Mouse (Mus musculus): ENCODE measurements around the gene Gm19402. TPM values are rescaled to one million over a fixed set of nuclear protein-coding genes. Genes with fewer than 3 reads are reported as not detected.

The Gm19402 gene
- total RNA-seq, 2 experiments from 2014 or later = not detected

DNA sequence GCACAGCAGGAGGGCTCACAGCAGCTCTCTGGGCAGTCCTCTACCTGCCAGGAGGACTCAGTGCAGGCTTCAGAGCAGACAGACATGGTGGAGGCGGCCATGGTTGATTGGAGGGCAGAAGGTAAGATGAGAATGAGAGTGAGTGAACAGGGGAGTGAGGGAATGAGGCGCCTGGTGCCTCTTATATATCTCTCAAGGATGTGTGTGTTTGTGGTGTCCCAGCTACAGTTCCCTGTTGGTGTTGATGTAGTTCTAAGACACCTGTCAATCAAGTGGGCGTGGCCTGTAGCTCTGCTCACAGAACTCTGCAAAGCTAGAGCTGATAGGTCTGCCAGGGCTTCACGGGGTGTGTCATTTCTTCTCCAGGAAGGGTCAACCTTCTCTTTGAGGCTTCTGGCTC lies 6.6 kb upstream of the Gm19402 start, which contains the start of gene Gm9508:
Gene Gm9508, minus strand, starts transcription at position 101 of the 400 bp plus-strand sequence.
- no peak for DNase-seq (ENCODE audit: extremely low spot score in 1 of 2, low spot score in 2 of 2)
- no peak within 1 kb of the TSS for H3K27ac ChIP-seq
- no peak for TF ChIP-seq CTCF (IDR thresholded peaks at IDR 0.05)
- no peak within 1 kb of the TSS for H3K4me3 ChIP-seq
- intact Hi-C loops (cut with DNase I) = no loop called here

DNA sequence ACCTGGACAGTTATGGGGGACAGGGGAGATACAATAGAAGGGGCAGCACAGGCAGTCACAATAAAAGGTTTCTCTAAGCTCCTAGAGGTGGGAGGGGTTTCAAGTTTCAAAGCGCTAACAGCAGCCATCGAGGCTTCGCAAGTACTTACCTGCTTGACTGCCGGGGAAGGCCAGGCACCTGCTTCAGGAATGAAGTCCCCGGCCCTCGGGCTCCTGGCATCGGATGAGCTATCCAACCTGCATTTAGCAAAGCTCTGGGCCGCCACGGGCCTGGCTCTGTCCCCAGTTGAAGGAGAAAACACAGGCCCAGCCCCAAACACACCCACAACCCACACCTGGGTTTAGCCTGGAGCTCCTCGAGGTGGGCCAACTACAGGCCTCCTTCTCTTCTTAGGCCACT lies 3.5 kb downstream of the Gm19402 start:
- no peak overlapping the region for H3K4me3 ChIP-seq
- no peak for DNase-seq (ENCODE audit: extremely low spot score in 1 of 2, low spot score in 2 of 2)
- intact Hi-C loops (cut with DNase I) = no loop called here
- TF ChIP-seq CTCF (IDR thresholded peaks at IDR 0.05) = no peak
- no peak overlapping the region for H3K27ac ChIP-seq

DNA sequence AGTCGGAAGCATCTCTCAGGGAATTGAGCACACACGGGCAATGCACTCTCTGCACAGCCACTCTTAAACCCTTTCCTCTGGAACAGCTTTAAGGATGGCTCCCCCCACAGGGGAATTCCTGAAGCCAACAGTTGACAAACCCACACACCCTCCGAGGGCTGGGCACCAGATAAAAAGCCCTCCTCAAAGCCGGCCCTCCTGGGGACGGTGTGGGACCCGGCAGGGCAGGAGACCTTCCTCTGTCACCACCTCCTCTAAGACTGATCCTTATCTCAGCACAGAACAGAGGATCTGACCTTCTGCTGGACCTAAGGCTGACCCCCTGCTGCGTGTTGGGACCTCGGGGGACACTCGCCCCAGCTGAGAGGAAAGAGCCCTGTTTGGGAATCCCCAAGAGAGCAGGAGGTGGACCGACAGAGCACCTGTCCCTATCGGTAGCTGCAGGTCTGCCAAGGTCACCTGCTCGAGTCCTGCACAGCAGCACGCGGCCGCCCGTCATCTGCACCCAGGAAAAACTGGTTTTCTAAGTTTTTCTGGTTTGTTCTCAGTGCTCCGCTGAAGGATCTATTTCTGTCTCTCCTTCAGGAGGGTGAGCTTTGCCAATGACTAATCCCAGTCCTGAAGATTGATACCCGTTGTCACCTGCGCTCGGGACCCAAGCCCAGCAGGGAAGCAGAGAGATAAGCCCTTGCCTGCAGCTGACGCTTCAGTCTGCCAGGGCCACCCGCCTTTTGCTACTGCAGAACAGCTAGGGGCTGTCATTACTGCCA lies 4.5 kb downstream of the Gm19402 start, which contains the start of gene Tspear:
Gene Tspear, plus strand, starts transcription at position 675 of the 770 bp plus-strand sequence.
- H3K27ac ChIP-seq = no peak within 1 kb of the TSS
- intact Hi-C loops (cut with DNase I) = no loop called here
- H3K4me3 ChIP-seq = no peak within 1 kb of the TSS
- no peak for DNase-seq (ENCODE audit: extremely low spot score in 1 of 2, low spot score in 2 of 2)
- TF ChIP-seq CTCF (IDR thresholded peaks at IDR 0.05) = no peak; the same call in 1 of the 2 replicates

DNA sequence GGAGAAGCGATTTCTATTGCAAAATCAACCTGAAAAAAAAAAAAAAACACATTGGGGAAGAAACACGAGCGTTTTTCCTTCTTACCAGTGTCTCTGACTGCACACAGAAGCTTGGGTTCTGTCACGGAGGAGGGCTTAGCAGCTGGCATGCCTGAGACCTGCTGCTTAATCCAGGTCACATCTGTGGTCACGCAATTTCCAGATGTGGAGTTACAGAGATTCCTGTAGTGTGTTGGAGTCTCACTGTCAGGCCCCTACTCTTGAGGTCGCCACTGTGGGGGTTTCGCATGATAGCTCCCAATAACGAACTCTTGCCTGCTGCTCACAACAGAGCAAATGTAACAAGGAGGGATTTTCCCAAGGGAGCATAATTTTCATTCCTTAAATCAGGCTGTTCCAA lies 6.4 kb downstream of the Gm19402 start:
- intact Hi-C loops (cut with DNase I) = no loop called here
- H3K4me3 ChIP-seq = no peak overlapping the region
- no peak for DNase-seq (ENCODE audit: extremely low spot score in 1 of 2, low spot score in 2 of 2)
- no peak for TF ChIP-seq CTCF (IDR thresholded peaks at IDR 0.05)
- no peak overlapping the region for H3K27ac ChIP-seq

DNA sequence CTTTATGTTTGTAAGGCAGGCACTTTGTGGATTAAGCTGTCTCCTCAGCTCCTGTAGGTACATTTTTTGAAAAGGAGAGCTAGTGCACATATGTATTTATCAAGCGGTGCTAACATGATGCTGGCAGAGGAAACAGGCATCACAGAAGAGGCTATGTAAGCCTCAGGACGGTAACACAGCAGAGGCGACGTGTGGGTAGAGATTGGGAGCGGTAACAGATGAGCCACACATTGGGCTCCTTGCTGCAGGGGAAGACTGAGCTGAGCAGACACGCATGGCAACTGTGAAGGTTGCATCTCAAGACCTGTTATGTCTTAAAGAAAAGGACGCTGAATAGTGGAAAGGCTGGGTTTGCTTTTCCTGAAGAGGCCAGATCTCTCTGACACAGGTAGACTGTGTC lies 7.6 kb downstream of the Gm19402 start:
- intact Hi-C loops (cut with DNase I) = no loop called here
- no peak overlapping the region for H3K27ac ChIP-seq
- no peak overlapping the region for H3K4me3 ChIP-seq
- no peak for DNase-seq (ENCODE audit: extremely low spot score in 1 of 2, low spot score in 2 of 2)
- no peak for TF ChIP-seq CTCF (IDR thresholded peaks at IDR 0.05)

DNA sequence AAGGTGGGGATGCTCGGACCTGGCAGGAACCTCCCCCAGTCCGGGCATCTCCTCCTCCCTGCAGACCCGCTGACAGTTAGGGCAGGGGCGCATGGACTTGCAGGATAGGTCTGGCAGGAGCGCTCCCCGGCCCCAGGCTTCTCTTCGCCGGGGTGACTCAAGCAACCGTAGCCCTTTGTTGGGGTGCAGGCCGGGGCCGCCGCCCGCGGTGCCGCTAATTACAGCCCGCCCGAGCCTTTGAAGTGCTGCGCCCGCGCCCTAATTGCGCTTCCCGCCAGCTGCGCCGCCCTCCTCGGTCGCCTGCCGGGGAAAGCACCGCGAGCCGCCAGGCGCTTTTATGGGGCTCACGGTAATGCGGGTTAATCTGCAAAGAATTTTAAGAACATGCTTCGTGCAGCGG lies 13.0 kb downstream of the Gm19402 start:
- intact Hi-C loops (cut with DNase I) = no loop called here
- no peak for TF ChIP-seq CTCF (IDR thresholded peaks at IDR 0.05)
- no peak for DNase-seq (ENCODE audit: extremely low spot score in 1 of 2, low spot score in 2 of 2)
- Histone ChIP-seq H3K4me3 (no peak overlapping the region), H3K27ac (no peak overlapping the region)

DNA sequence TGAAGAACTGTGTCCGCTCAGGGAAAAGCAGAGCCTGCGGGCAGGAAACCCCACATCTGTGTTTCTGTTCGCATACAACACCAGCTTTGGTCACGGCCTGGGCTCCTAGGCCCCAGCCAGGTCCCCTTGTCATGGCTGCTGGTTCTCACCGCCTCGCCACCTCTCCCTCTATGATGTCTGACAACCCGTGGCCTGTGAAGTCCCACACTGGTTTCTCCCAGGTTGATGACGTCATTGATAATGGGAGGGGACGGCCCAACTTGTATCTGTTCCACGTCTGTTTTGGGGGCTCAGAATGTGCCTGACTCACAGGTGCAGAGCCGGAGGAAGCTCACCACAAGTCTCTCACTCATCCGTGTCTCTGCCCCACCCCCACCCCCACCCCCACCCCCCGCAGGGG lies 16.8 kb downstream of the Gm19402 start:
- intact Hi-C loops (cut with DNase I) = no loop called here
- Histone ChIP-seq H3K4me3 (no peak overlapping the region), H3K27ac (no peak overlapping the region)
- no peak for DNase-seq (ENCODE audit: extremely low spot score in 1 of 2, low spot score in 2 of 2)
- no peak for TF ChIP-seq CTCF (IDR thresholded peaks at IDR 0.05)

DNA sequence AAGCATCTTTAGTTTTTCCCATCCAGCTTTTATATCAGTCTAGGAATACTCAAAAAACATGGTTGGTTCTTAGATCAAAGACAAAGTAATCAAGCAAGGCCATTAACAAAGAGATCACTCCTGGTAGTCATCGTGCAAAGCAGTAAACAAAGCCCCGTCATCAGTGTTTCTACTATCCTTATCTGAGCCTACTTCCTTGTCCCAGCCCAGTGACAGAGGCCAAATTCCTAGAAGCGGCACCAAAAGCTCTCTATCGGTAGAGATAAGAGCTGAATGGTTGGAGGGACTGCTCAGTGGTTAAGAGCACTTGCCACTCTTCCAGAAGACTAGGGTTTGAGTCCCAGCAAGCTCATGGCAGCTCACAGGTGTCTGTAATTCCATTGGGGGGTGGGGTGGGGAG lies 19.0 kb downstream of the Gm19402 start:
- intact Hi-C loops (cut with DNase I) = no loop called here
- Histone ChIP-seq H3K27ac (no peak overlapping the region), H3K4me3 (no peak overlapping the region)
- TF ChIP-seq CTCF (IDR thresholded peaks at IDR 0.05) = no peak
- DNase-seq (ENCODE audit: extremely low spot score in 1 of 2, low spot score in 2 of 2) = no peak

DNA sequence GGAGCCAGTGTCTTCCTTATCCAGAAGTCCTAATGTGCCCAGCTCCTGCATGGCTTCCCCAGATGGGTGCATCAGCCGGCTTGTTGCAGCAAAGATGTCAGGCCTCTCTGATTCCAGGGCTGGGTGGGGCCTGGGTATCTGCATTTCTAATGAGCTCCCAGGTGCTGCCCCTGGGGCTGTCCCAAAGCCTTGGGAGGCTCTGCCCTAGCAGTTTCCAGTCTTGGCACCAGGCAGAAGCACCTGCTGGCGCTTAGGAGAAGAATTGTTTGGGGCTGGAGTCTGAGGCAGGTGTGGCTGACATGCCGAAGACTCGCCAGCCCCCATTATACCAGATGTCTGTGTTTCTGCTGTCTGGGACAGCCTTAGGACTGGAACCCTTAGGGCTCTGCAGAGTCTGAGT lies 19.8 kb downstream of the Gm19402 start:
- Histone ChIP-seq H3K4me3 (no peak overlapping the region), H3K27ac (no peak overlapping the region)
- no peak for DNase-seq (ENCODE audit: extremely low spot score in 1 of 2, low spot score in 2 of 2)
- intact Hi-C loops (cut with DNase I) = no loop called here
- no peak for TF ChIP-seq CTCF (IDR thresholded peaks at IDR 0.05)

DNA sequence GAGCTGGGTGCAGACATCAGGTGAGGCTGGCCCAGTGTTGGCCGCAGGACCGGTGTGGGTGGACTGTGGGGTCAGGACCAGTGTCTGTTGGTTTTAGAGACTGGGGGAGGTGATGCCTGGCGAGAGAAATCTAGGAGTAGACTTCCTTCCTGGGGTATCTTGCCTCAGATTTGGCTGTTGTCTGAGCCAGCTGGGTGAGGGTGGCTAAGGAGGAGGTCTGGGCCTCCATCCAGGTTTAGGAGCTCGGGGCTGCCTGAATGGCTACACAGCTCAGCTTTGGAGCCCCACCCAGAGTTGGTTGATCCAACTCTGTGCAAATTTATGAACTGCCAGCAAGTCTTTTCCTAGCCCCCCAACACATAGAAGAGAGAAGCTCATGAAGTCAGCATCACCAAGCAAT lies 23.2 kb downstream of the Gm19402 start:
- intact Hi-C loops (cut with DNase I) = no loop called here
- Histone ChIP-seq H3K4me3 (no peak overlapping the region), H3K27ac (no peak overlapping the region)
- no peak for TF ChIP-seq CTCF (IDR thresholded peaks at IDR 0.05)
- no peak for DNase-seq (ENCODE audit: extremely low spot score in 1 of 2, low spot score in 2 of 2)

DNA sequence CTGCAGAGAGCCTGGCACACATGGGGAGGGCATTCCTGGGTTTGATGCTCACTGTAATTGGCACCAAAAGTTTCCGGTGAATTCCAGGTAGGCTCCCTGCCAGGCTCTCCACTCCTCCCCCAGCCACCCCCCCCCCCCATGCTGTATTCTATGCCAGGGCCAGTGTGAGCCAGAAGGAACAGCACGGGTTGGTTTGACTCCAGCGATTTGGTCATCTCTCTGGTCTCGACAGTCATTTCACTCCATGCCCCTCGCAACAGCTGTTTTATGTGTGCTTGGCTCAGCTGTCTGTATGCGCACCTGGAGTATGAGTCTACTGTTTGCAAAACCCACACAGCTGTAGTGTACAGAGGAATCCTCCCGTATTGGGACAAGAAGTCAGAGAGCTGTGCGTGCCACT lies 24.2 kb downstream of the Gm19402 start:
- no peak overlapping the region for H3K4me3 ChIP-seq
- no peak for DNase-seq (ENCODE audit: extremely low spot score in 1 of 2, low spot score in 2 of 2)
- no peak overlapping the region for H3K27ac ChIP-seq
- intact Hi-C loops (cut with DNase I) = no loop called here
- TF ChIP-seq CTCF (IDR thresholded peaks at IDR 0.05) = no peak

DNA sequence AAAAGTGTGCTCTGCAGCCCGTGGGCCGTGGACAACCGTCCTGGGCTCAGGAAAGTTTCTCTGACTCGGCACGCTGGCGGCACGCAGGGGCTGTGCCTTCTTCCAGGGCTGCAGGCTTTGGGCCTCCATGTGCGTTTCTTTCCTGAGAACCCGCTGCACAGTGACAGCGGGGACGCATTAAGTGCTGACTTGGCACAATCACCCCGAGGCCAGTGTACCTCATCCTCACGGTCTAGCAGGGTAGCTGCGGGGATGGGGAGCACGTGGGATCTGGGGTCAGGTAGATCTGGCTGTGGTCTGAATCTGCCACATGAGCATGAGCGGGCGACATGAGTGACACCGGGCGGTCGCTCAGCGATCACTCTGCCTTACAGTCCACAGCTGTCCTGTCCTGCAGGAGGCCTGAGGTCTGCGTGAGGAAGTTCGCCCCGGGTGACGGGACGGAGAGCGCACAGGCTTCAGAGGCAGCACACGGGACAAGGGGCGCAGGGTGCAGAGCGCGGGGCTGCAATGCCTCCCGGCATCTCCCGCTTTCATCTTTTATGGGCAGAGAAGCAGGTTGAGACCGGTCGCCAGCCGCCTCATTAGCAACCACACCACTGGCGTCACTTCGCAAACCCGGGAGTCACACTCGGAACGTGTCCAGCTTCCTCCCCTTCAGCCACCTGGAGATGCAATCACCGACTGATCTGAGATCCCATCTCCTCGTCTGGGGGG lies 26.4 kb downstream of the Gm19402 start:
- H3K27ac ChIP-seq = no peak overlapping the region
- intact Hi-C loops (cut with DNase I) = no loop called here
- DNase-seq (ENCODE audit: extremely low spot score in 1 of 2, low spot score in 2 of 2) = no peak
- H3K4me3 ChIP-seq = no peak overlapping the region
- TF ChIP-seq CTCF (IDR thresholded peaks at IDR 0.05) = no peak
